Comparison of ENCODE assay signal across 19 mouse cellular contexts in the genomic region with DNA sequence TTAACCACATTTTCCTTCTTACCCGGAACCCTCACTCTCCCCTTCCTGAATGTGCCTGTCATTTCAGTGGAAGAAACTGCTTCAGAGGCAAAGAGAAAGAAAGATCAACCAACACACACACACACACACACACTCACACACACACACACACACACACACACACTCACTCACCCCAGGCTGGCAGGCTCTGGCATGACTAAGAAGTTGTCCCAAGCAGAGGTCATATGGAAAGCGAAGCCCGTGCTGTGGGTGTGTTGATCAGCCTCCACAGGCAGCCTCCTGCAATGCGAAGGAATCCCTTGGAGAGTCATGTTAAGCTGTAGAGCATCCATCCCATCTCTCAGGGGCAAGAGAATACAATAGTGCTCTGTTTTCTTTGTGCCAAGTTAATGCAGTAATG.
DNase-seq lines count a peak whose midpoint lies in the region; ATAC-seq lines count a peak whose summit lies in the region.
"Had no signal": no experiment of that assay in that cellular context is flagged by ENCODE, and none has a peak within 500 bp of the region (broad histone marks: within the 10 kb centered on the region; RNA-seq: fewer than 3 reads in every experiment).

No protein-coding gene starts in this region.

- H3K9me3 ChIP-seq in heart, embryonic 11.5 days (replicated peaks; ENCODE audit: control insufficient read depth, low read length) = no peaks in the 10 kb centered on the region
- H3K9me3 ChIP-seq: forebrain, embryonic 13.5 days; heart, embryonic 15.5 days; neural tube, embryonic 13.5 days had no signal

- ATAC-seq in heart, embryonic 11.5 days (replicated peaks; ENCODE audit: insufficient number of reproducible peaks, low FRiP score, low TSS enrichment) = no peak
- ATAC-seq: forebrain, embryonic 13.5 days; intestine, embryonic 16.5 days; liver, postnatal 0 days had no signal

- H3K27me3 ChIP-seq in heart, embryonic 11.5 days (ENCODE audit: control insufficient read depth, insufficient read depth, low read length) = no peaks in the 10 kb centered on the region
- H3K27me3 ChIP-seq: forebrain, embryonic 13.5 days; heart, embryonic 15.5 days; neural tube, embryonic 13.5 days had no signal

- no peak overlapping the region for H3K4me3 ChIP-seq in heart, embryonic 11.5 days (ENCODE audit: low read depth, low read length)
- H3K4me3 ChIP-seq: forebrain, embryonic 13.5 days; heart, embryonic 15.5 days; layer of hippocampus, adult 2 months; neural tube, embryonic 13.5 days had no signal

- H3K4me2 ChIP-seq in heart, embryonic 11.5 days = no peak overlapping the region
- H3K4me2 ChIP-seq: forebrain, embryonic 13.5 days; heart, embryonic 15.5 days; hindbrain, embryonic 14.5 days; neural tube, embryonic 13.5 days had no signal

- H3K4me1 ChIP-seq in heart, embryonic 11.5 days (ENCODE audit: control insufficient read depth, insufficient read depth, low read length) = peaks cover 8% of the 10 kb centered on the region; the same call in 1 of the 2 replicates
- H3K4me1 ChIP-seq: forebrain, embryonic 13.5 days had no signal

- no peak overlapping the region for H3K27ac ChIP-seq in heart, embryonic 11.5 days (ENCODE audit: low read depth, low read length)
- H3K27ac ChIP-seq: forebrain, embryonic 13.5 days; heart, embryonic 15.5 days; hindbrain, embryonic 14.5 days; kidney, postnatal 0 days; layer of hippocampus, adult 2 months; neural tube, embryonic 13.5 days had no signal

- intact Hi-C loops in heart, postnatal 10 days (cut with DNase I) = loop anchor here (5.0 kb wide), 1 partner anchor 418 kb away; no protein-coding TSS in a partner anchor

- peak; percentile 32 to 37 for DNase-seq in heart, postnatal 10 days
- DNase-seq in 3T3-L1 (ENCODE audit: low read depth, low spot score) = peak; percentile 38
- DNase-seq in CD4-positive helper T cell, adult 2 months (ENCODE audit: low read depth, low spot score) = peak; percentile 6
- DNase-seq in adrenal gland, postnatal 36 days = peak; percentile 33 to 34
- DNase-seq in cerebellum, adult 11 months = no peak
- no peak for DNase-seq in kidney, postnatal 36 days
- DNase-seq: cerebellum, adult 9-11 months; gastrocnemius, postnatal 25 days; liver; liver, postnatal 0 days; right cerebral cortex, postnatal 14 days had no signal

- WGBS in heart, embryonic 11.5 days (ENCODE audit: insufficient replicate concordance) = 85% methylated on average over 4 of the region's 4 CpGs

- no peaks in the 10 kb centered on the region for H3K36me3 ChIP-seq in heart, embryonic 11.5 days (ENCODE audit: control insufficient read depth, insufficient read depth, low read length)
- H3K36me3 ChIP-seq: heart, embryonic 15.5 days; neural tube, embryonic 13.5 days had no signal

- H3K9ac ChIP-seq in heart, embryonic 11.5 days (ENCODE audit: low read depth, low read length) = no peak overlapping the region
- H3K9ac ChIP-seq: forebrain, embryonic 13.5 days; heart, embryonic 15.5 days; hindbrain, embryonic 14.5 days; liver, postnatal 0 days; neural tube, embryonic 13.5 days had no signal

Comparison
In these comparisons a context has a peak if more than half of its experiments do, and no peak if none do; other contexts are left out.
1. DNase-seq: peak in heart, postnatal 10 days (2 of 2), 3T3-L1 (single experiment), CD4-positive helper T cell, adult 2 months (single experiment) and adrenal gland, postnatal 36 days (2 of 2); none in cerebellum, adult 11 months (single experiment) and kidney, postnatal 36 days (0 of 2).